Mouse (Mus musculus) urinary bladder, postnatal 36 days (tissue): ENCODE measurements at regions not wholly inside any gene's neighbourhood (a gene's known extent, or its start where the extent isn't known, plus 50 kb on each side); places are given as distances from the start of the nearest gene placed in this dataset.
"Not testable (repeated sequence)": the region's sequence is repeated elsewhere in the genome, so short reads cannot be mapped to it uniquely, and the experiment has no call there.

ENCODE experiments used
- DNase-seq, 2 experiments: peaks; one replicate each; pipeline ENCODE4 v3.0.0; 2022; ENCODE audit warnings: low spot score in 2 of 2, mixed read lengths in 1 of 2

DNA sequence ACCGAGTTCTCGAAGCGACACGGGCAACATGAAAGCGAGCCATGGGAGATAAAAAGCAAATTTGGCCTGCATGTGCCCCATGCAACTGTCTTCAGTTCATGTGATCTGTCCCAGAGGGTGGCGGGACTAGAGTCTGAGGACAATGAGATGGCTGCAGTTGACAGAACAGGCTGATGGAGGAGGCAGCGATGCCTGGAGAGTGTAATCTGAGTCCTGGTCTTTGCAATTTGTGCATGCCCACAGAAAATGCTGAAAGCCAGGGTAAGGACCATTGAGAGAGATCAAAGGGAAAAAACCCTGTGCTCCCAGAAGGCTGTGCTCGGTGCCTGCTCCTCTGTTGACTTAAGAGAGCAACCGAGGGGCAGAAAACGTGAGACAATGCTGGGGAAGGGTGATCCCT, 624.8 kb upstream of the BB014433 start:
- no peak for DNase-seq

DNA sequence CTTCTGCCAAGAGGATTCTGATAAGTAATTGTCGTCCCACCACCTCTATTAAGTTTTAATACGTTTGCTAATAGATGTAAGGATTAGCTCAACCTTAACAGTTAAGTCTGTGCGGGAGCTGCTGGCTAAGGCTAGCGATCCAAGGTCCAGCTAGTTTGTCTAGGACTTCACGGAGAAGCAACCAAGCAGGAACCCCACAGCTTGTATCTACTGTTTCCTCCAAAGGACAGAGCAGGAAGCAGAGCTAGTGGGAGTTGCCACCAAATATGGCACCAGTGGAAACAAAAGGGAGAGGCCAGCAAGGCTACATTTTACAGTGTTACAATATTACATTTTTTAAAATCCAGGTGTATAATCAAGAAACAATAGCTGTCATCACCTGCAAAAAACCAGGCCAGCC, 624.4 kb upstream of the BB014433 start:
- DNase-seq, result no peak

DNA sequence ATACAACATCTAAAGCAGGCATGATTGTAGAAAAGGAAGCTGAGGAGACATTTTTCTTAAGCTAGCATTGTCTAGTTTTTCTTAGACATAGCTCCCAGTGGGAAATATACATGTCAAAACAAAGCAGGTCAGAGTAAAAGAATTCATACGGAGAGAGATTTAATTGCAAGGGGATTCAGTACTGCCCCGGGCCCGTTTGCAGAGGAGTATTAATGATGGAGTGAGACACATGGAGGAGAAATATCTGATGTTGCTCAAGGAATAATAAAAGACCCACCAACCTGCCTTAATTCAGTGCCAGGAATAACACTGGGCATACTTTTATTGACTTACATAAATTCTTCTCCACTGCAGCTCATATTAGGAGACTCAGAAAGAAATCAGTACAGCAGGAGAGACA, 623.6 kb upstream of the BB014433 start:
- no peak for DNase-seq

DNA sequence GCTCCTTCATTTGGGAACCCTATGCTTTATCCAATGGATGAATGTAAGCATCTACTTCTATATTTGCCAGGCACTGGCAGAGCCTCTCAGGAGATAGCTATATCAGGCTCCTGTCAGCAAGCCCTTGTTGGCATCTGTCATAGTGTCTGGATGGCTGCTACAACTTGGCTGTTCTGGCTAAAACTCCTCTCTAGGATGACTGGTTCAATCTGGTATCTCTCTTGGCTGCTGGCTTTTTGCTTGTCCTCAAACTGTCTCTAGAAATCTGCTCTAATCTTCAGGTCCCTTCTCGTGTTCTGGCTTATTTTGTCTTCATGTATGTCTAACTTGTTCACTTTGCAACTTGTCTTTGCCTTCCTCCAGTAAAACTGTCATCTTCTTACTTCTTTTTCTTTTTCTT, 614.7 kb upstream of the BB014433 start:
- DNase-seq, result no peak

DNA sequence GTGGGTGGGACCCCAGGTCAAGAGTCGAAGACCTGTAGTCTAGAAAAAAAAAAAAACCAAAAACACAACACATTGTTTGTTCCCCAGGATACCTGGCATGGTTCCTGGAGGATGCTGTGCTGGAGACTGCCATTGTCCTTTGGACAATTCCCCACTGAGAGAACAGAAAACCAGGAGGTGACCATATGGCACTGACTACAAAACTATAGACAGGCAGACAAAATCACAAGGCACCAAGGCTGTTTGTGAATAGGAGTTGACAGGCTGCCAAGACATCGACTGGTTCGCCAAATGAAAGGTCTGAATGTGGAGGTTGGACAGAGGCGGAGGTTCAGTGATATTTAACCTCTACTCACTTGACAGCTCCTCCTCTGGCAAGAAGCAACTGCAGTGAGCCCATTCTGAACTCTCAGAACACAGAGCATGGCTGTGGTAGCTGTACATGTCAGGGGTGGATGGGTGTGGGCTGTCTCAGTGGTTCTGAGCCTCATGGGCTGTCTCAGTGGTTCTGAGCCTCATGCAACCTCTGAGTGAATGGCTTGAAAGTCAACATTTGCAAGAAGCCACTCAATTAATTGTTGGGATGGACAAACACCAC, 589.0 kb upstream of the BB014433 start:
- DNase-seq, result no peak

DNA sequence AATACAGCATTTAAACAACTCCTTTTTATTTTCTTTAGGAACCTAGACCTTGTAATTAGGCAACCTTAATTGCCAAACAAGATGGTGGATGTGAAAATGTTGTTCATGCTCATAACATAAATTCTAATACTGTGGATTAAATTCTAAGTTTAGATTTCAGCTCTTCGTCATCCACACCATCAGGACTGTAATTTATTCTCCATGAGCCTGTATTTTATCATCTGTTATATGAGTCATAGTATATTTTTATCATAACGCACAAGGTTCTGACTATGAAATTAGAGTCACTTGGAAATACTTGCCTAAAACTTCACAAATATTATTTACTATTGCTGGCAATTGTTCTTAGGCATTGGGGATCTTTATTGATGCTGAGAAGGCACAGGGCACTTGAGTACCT, 582.7 kb upstream of the BB014433 start:
- no peak for DNase-seq

DNA sequence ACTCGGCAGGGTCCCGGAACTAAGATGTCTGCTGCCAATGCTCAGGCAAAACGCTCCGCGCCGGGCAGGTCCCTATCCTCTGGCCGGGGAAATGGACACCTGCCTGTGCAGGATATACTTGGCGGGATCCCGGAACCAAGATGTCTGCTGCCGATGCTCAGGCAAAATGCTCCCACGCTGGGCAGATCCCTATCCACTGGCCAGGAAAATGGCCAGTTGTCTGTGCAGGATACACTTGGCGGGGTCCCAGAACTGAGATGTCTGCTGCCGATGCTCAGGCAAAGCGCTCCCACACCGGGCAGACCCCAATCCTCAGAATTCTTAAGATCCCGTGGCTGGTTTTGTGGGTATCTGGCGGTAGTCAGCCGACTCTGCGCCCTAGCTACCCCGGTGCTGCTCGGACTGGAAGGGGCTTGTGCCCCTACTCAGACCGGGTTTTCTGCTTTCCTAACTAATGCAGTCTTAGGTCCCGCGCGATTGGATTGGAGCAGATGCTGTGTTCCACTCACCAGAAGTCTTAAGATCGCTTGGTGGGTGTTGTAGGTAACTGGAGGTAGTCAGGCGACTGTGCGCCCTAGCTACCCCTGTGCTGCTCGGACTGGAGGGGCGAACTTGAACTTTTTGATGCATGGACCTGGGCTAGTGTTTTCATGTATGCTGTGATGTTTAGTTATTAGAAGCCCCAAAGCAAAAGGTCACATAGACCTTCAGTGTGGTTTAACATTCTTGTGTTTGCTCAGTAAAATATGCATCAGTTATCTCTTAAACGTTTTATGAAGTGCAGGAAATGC, 577.9 kb upstream of the BB014433 start:
- DNase-seq, result not testable (repeated sequence)

DNA sequence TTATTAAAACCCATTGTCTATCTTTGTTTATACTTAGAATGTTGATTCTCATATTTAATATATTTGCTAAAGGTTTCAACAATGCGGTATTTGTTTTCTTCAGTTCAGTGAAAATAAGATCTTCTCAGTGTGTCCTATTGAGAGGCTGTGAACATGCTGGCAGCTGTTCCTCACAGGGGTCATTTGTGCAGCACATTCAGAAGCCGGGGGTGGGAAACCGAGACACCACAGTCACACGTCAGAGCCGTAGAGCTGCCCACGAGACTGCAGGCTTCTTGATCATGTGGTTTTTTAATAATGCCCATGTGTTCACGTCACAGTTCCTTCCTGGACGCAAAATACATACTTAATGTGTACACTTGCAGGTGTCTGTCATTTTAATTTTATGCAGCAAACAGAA, 564.3 kb upstream of the BB014433 start:
- no peak for DNase-seq

DNA sequence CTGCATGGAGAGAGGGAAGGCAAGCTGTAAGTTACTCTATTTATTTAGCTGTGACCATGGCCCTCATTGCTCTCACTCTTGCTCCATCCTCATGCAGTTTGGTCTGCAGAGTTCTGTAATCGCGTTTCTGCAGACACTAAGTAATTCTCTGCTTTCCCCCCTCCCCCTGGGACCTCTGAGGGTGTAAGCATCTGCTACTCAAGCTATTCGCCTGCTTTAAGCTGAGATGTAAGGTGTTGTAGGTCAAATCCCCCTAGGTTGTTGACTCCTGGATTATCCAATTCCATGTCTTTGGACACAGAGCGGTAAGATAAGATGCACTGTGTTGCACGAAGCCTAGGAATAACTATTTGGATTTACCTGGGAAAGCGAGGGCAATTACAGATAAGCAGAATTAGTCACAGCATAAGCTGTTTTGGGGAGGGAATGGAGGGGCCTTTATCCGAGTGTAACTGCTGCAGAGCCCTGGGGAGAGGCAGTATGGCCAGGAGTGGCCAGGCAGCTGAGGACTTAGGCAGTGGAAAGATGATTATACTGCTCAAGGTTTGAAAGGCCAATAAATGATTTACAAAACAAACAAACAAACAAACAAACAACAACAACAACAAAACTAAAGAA, 561.8 kb upstream of the BB014433 start:
- no peak for DNase-seq

DNA sequence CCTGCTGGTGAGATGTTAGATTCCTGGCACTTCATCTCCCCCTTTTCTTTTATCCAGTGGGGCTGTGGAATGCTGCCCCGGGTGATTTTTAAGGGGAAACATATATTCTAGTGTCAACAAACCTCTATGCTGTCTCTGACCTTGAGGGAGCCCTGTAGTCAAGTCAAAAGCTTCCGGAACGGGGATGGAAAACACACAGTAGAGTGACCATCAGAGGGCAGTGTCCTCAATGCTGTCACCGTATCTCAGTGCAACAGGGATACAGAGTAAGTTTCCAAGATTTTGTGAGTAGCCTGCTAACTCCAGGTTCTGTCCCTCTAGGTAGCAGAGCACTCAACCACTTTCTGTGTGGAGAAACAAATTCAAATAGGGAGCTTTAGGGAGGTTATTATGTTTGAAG, 555.7 kb upstream of the BB014433 start:
- DNase-seq, result peak in 1 of 2 experiments; percentile 2

DNA sequence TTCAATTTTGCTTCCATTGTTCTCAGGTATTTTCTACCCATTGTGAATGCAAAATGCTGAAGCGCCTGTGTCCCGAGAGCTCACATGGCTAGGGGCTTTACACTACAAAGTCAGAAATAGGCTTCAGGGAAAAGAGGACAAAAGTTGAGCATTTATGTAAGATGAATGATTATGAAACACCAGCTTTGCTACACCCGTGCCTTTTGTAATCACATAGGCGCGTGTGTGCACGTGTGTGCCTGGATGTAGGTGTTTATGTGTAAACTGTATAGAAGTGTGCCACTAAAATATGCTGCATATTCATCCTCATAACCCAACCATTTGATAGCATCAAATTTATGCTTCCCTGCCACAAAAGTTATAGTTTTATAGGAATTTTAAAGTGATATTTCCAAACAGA, 547.2 kb upstream of the BB014433 start:
- no peak for DNase-seq

DNA sequence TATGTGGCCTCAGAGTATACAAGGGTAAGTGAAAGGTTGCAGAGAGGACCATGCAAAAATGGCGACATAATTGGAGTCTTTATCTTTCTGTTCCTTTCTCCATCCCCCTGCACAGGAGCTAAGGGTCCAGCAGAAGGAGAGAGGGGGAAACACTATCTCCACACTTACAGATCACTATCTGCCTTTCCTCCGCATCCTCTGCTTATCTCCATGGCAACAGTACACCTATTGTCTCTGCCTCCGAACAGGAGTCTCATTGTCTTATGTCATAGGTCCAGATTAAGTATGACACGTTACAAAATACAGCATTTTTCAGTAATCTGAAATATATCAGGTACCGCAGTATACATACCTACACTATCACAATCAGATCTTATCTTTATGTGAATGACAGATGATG, 537.9 kb upstream of the BB014433 start:
- no peak for DNase-seq

DNA sequence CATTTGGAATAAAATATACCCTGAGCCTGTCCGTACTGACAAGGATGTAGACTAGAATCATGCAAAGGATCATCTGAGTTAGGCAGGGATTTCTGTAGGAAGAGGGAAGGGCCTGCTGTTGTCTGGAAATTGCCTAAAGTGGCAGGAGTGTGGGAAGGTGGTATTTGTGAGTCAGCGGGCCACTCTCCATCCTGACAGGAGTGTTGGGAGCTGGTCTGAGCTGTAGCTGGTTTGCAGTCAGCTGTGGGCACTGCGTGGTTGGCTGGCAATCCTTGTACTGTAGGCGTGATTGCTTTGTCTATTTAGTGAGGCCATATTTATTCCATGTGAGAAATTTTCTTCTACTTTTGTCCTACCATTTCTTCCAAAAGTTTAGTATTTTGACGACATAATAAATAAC, 524.2 kb upstream of the BB014433 start:
- no peak for DNase-seq

DNA sequence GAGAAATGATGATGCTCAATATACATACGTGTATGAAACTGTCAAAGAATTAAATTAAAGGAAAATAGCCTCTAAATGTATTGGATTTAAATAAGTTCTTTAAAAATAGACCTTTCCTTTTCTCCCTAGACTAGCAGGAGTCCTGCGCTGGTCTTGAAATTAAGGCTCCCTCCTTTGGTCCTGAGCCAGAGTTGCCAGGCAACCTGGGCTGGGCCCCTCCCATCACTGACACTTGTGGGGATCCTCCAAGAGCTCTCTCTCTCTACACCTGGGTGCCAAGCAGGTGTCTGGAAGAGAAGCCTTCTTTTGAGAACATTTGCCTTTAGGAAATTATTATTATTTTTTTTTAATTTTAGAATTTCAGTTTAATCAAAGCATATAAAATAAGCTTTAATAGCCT, 521.9 kb upstream of the BB014433 start:
- DNase-seq, result no peak

DNA sequence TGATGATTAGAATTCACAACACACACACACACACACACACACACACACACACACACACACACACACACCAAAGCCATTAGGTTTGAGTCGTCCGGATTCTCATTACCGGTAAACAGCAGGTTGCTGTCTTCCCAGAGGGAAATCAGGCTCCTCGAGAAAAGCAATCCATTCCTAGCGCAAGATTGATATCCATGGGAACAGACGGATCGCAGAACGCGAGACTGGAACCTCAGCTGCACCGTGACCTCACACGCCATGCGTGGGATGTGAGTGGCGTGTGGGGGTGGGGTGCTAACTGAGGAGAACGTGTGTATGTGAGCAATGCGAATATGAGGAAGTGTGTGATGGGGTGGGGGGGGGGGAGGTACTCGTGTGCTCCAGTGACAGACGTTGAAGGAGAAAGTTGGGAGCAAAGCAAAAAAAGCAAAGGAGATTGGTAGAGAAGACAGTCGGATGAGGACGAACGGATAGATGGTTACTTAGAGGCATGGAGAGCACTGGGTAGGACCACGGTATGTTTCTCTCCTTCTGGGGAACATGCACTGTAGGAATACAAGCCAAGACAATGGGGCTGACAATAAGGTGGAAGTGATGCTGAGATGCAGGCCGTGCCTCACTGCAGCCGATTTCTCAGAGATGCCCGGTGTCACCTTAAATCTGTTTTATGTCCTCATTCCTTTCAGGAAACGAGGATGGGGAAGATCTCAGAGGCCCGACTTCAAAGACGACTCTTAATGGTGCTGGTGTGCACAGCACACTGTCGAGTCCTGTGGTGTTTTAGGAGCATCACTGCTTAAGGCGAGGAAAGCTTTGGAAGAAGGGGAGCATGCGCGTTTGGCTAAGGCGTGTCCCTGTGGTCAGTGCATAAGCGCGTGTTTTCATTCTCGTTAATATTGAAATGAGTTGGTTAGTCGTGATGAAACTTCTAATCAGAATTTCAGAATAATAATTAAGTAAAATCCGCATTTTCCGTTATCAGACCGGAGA, 516.7 kb upstream of the BB014433 start:
- no peak for DNase-seq

DNA sequence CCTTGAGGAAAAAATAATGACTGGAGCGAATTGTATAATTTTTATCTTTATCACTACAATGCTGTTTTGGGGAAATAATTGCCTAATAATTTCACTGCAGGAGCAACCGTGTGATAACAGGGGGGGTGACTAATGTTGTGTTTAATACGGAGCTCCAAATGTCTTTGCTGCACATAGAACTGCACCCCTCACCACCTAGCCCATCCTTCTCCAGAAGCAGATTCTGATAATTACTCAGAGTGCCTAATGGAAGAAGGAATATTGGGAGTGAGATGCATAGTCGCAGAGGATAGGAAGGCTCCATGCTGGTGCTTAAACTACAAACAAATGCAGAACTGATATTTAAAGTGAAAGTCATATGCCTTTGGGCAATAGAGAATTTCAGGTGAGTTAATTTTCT, 486.1 kb upstream of the BB014433 start:
- DNase-seq, result no peak

DNA sequence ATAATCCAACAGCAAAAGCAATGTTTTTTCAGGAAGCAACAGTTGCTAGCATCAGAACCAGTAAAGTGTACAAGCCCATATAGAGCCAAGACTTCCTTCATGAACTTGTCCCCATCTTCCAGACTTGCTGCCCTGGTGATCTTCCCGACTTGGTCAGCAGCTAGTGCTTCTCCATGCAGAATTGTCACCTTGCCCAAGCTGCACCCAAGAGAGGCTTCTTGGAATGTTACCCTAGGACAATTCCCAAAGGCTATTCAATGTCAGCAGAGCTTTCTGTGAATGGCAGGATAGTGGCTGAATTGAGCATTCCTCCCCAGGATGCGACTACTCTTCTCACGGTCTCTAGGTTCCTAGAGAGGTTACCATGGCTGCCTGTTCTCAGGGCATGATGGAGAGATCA, 479.6 kb upstream of the BB014433 start:
- DNase-seq, result no peak

DNA sequence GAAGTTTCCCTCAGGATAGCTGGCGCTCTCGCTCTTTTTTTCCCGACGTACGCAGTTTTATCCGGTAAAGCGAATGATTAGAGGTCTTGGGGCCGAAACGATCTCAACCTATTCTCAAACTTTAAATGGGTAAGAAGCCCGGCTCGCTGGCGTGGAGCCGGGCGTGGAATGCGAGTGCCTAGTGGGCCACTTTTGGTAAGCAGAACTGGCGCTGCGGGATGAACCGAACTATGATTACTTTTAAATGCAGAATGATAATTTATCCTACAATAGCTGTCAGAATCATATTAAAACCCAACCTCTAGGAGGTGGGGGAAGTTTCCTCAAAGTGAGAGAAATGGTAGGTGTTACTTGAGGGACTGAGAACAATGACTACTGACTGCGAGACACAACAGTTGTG, 474.0 kb upstream of the BB014433 start:
- peak; percentile 43 to 83 for DNase-seq

DNA sequence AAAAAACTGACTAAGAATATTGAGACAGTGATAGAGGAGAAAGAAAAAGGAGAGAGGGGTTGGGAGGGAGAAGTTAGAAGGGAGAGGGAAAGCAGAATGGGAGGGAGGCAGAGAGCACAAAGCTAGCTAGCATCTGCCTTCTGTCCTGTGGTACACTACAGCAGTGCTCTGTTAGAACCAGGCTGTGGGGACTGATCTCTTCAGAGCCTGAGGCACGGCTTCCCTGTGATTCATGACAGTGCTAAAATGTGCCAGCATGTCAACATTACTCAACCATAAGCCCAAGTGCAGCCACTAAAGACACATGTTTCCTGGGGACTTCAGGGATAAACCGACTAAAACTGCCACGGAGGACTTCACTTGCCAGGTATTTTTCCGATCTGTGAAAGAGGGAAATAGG, 455.1 kb upstream of the BB014433 start:
- no peak for DNase-seq

DNA sequence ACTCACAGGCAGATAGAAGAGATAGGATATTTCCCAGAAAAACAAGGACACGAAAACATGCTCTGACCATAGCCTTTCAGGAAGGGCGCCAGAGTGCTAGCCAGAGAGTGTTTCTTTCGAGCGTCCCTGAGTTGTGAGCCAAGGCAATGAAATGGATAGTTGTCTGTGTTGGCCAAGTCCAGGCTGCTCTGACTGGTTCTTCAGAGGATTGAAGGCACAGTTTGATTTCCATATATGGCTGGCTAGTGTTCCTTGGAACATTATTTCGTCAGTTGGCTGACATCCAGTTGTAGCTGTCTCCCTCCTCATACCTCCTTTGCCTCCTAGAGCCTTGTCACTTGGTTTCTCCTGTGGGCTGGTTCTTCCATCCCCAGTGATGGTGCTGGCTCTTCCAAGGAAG, 451.7 kb upstream of the BB014433 start:
- DNase-seq, result peak in 1 of 2 experiments; percentile 3

DNA sequence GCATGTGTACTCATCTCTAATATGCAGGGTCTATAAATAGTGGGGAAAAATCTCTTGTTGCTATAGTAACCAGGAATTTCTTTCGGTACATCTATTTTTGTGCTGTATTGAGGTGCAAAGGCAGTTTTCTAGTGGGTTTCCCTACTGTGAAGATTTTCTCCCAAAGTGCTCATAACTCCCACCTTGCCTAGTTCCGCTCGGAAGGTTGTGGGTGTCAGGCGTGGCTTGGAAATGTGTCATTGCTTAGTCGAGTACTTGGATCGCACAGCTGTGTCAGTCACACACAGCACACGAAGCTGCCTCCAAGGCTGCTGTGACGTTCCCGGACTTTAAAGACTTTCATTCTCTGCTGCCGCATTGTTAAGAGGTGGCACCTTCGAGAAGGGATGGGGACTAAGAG, 450.4 kb upstream of the BB014433 start:
- no peak for DNase-seq

DNA sequence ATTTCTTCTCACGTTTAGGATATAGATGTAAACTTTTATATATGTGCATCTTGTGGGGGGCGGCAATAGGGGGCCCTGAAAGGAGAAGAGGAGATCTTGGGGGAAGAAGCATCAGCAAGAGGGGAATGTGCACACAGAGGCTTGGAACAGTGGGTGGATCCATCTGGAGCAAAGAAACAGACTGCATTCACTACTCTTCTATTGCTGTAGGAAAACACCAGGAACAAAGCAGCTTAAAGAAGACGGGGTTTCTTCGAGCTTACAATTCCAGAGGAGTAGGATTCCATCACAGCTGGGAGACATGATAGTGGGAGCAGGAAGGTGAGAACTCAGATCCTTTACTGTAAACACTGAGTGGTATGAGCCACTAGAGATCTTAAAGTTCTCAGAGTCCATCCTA, 444.9 kb upstream of the BB014433 start:
- no peak for DNase-seq
